Mouse (Mus musculus): ENCODE results near the gene Canx.

Gene Canx

DNA sequence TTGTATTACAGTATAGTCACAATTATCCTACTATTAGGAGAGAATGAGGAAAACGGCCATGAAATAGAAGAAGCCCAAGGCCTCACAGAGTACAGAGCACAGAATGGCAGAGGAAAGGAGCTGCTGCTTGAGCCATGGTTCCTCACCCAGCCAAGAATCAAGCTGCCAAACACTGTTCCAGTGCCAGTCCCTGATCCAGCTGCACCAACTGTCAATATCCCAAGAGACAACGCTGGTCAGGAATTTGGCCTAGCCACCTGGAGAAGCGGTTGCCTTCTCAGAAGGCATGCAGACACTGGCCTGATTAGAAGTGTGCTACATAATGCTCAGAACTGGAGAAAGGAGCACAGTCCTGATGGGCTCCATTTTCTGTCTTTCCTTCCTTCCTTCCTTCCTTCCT, 7.7 kb upstream of the Canx start:
- no peak for DNase-seq (ENCODE audit: low read depth, low spot score)

- no peak for DNase-seq (ENCODE audit: low read depth, low spot score)
Observed at GRCm38 (mm10) chr11:50329378-50329777, 3.9 kb upstream of the Canx start.

DNA sequence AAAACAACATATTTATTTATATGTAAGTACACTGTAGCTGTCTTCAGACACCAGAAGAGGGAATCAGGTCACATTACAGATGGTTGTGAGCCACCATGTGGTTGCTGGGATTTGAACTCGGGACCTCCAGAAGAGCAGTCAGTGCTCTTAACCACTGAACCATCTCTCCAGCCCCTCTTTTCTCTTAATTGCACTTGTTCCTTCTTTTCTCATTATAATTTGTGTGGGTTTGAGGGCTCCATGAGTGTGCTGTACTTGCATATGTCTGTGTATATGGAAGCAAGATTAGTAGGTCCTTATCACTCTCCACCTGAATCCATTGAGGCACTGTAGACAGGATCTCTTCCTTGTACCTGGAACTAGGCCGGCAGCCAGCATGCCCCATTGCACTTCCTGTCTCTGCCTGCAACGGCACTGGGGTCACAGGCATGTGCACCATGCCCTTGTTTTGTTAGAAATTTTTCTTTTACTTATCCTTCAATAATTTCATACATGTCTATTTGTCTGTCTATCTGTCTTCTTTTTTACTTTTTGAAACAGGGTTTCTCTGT, 2.7 kb upstream of the Canx start:
- DNase-seq (ENCODE audit: low read depth, low spot score) = peak; percentile 14

GRCm38 (mm10) chr11:50326302-50326966, 961 bp upstream of the Canx start:
- no peak for DNase-seq (ENCODE audit: low read depth, low spot score)

- DNase-seq (ENCODE audit: low read depth, low spot score) = peak; percentile 27
Observed at GRCm38 (mm10) chr11:50324751-50325471, 562 bp downstream of the Canx start.

DNA sequence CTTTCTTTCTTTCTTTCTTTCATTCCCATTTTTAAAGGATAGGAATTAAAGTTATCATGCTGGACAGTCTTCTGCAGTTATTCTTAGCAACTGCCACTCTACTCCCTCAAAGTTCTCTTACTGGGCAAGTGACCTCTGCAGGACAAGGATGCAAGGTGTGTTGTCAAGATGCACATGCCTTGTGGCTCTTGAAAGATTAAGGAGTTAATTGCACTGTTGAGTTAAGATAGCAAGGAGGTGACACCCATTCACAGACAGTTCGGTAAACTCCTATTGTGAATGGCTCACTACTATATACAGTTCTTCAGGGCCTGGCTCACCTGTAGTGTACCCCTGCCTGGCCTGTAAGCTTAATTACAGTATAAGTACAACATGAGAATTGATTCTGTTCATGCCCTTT, 1.6 kb downstream of the Canx start:
- DNase-seq (ENCODE audit: low read depth, low spot score) = no peak

DNA sequence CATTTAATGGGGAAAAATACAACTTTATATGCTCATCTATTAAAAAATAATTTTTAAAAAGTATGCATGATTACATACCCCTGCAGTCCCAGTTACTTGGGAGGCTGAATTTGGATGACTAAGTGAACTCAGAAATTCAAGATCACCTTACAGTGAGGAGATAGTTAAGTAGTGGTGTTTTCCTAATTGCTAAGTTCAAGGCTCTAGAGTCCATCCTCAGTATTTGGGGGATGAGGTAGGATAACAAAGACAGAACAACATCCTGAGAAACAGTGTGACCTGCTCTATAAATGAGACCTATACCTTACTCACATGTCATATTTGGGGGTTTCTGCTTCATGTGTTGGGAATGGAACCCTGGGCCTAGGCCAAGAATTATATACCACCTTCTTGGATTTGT, 3.1 kb downstream of the Canx start:
- DNase-seq (ENCODE audit: low read depth, low spot score) = no peak

DNA sequence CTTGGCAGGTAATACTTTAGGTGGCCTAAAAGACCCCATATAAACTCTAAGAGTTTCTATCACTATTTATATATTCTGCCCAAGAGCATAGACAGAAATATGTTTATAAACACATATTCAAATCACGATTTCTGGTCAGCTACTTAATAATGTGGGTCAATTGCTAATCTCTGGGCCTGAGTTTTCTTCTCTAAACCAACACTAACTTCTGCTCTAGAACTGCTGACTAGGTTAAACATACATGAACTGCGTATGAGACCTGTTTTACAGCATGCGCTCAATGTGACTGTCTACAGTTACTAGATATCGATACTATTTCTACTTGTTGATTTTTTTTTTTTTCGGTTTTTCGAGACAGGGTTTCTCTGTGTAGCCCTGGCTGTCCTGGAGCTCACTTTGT, 4.2 kb downstream of the Canx start:
- no peak for DNase-seq (ENCODE audit: low read depth, low spot score)

- peak; percentile 24 for DNase-seq (ENCODE audit: low read depth, low spot score)
Observed at GRCm38 (mm10) chr11:50319343-50319742, 6.1 kb downstream of the Canx start.

DNA sequence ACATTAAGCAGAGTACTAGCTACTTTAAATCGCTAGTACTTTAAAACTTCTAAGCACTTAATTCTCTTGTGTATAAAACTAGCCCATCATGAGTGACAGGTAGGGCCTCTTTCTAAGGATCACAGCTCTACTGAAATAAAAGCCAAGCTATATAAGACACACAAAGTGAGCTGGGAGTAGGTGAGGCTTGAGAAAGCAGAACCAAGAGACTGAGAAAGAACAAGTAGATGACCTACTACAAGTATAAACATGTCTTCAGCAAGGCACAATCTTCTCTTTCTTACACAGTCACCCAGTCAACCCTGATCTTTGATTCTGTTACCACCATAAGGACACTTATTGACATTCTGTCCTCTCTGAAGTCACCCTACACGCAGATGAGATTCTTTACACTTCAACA, 12.7 kb downstream of the Canx start:
- no peak for DNase-seq (ENCODE audit: low read depth, low spot score)

- DNase-seq (ENCODE audit: low read depth, low spot score) = no peak
Observed at GRCm38 (mm10) chr11:50303406-50303805, 22.1 kb downstream of the Canx start.

- peak; percentile 98 for DNase-seq (ENCODE audit: low read depth, low spot score)
Observed at GRCm38 (mm10) chr11:50292190-50292855, 33.1 kb downstream of the Canx start, which contains the start of gene Maml1. Gene Maml1 (minus strand): TSS chr11:50292311.

DNA sequence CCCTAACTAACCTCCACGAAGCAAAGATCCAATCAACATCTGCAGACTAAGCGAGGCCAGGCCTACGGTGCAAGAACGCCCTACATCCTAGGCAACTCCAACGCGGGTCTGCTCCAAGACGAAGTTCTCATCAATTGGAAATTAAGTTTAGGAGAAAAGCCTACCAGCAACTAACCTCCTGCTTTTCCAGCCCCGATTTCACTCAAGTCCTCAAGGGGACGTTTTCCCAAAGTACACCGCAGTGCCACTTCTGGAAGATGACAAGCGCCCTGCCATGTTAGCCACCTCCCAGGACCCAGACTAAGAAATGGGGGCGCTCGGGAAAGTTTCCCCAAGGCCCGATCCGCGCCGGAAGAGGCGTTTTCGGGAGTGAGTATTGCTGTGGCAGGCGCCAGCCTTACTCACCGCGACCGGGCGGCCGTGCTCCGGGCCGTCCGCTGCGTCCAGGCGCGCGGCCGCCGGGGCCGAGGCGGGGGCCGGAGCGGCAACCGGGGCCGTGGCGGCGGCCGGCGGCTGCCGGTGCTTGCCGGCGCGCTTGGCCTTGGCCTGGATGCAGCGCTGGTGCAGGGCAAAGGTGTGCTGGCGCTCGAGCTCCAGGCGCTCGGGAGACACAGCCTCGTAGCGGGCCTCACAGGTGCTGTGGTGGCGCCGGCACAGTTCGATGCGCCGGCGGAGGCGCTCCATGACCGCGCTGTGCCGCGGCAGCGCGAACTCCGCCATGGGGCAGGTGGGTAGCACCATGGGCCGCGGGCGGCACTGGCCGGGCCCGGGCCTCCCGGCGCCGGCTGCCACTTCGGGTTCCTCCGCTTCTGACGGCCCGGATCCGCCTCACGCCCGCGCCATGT, 33.9 kb downstream of the Canx start:
- DNase-seq (ENCODE audit: low read depth, low spot score) = peak; percentile 66

GRCm38 (mm10) chr11:50290486-50291225, 34.8 kb downstream of the Canx start:
- peak; percentile 37 for DNase-seq (ENCODE audit: low read depth, low spot score)

GRCm38 (mm10) chr11:50286428-50286827, 39.0 kb downstream of the Canx start:
- no peak for DNase-seq (ENCODE audit: low read depth, low spot score)

- no peak for DNase-seq (ENCODE audit: low read depth, low spot score)
Observed at GRCm38 (mm10) chr11:50285696-50286095, 39.8 kb downstream of the Canx start.

DNA sequence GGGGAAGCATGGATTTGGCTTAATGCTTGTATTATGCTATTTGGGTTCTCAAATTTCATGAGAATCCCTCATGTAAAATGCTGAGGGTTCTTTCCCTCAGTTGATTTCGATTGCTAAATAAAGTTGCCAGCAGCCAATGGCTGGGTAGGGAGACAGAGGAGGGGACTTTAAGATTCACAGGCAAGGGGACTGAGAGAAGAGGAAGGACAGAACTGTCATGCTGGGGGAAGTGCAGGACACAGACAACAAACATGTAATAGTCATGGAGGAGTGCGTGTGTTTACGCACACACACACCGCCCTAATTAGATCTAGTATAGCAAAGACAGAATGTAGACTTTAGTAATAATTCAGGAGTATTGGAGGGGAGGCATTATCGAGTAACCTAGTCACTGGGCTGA, 40.2 kb downstream of the Canx start:
- DNase-seq (ENCODE audit: low read depth, low spot score) = no peak

DNA sequence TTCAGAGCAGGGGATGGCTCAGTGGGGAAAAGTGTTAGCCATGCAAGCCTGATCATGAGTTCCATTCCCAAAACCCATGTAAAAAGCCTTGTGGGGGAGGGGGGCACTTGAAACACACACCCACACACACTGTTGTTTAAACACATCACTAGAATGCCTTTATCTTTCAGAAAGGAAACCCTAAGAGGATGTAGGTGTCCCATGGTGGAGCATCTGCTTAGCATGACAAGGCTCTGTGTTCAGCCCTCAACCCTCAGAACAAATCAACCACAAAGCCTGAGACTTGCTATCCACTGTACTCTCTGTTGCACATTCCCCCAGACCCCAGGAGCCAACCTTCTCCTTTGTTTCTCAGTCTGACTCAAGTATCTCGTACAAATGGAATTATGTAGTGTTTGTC, 45.4 kb downstream of the Canx start:
- no peak for DNase-seq (ENCODE audit: low read depth, low spot score)

DNA sequence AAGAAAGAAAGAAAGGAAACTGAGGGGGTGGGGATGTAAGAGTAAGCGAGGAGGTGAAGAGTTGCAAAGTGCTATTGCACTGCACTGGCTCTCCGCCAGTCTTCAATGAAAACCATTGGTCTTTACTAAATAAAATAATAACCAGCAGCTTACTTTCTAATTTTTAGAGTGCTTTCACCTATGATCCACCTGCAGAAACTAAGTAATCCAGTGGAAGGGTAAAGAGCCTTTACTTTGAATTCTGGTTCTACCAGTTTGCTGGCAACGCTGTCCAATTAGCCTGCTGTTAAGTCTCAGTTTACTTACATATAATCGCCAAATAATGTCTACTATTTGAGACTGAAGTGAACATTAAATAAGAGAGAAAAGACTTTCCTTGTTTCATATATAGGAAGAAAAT, 46.5 kb downstream of the Canx start:
- DNase-seq (ENCODE audit: low read depth, low spot score) = no peak

GRCm38 (mm10) chr11:50277706-50278105, 47.8 kb downstream of the Canx start:
- no peak for DNase-seq (ENCODE audit: low read depth, low spot score)

DNA sequence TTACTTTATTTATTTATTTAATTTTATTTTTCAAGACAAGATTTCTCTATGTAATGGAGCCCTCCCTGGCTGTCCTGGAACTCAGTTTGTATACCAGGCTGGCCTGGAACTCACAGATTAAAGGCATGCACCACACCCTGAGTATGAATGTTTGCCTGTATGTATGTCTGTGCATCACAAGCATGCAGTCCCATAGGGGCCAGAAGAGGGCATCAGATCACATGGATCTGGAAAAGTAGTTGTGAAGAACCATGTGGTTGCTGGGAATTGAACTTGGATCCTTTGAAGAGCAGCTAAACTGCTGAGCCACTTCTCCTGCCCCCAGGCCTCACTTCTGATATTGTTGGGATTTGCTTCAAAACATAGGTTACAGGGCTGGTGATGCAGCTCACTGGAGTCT, 48.4 kb downstream of the Canx start:
- DNase-seq (ENCODE audit: low read depth, low spot score) = no peak

Measured in CD4-positive, CD25-positive, alpha-beta regulatory T cell, adult 2 months (primary cell).